Mouse (Mus musculus) ES-CJ7 (cell line): ENCODE data around the gene Tmem104.

ENCODE experiments used
- DNase-seq: peaks from one replicate; pipeline ENCODE4 v3.0.0; 2011; ENCODE audit warnings: low read depth, low spot score

The Tmem104 gene

GRCm38 (mm10) chr11:115229021-115229930 lies 42.0 kb downstream of the Tmem104 start:
- DNase-seq, result peak; percentile 90

GRCm38 (mm10) chr11:115231168-115231915 lies 44.1 kb downstream of the Tmem104 start:
- no peak for DNase-seq

GRCm38 (mm10) chr11:115231924-115232323 lies 44.6 kb downstream of the Tmem104 start:
- DNase-seq, result no peak

- no peak for DNase-seq
Observed at GRCm38 (mm10) chr11:115232889-115233288, 45.6 kb downstream of the Tmem104 start.

- no peak for DNase-seq
Observed at GRCm38 (mm10) chr11:115233526-115234290, 46.4 kb downstream of the Tmem104 start.

GRCm38 (mm10) chr11:115234320-115235044 lies 47.2 kb downstream of the Tmem104 start:
- DNase-seq, result no peak

- no peak for DNase-seq
Observed at GRCm38 (mm10) chr11:115236570-115236969, 49.3 kb downstream of the Tmem104 start.

- no peak for DNase-seq
Observed at GRCm38 (mm10) chr11:115241402-115241801, 54.1 kb downstream of the Tmem104 start.

- no peak for DNase-seq
Observed at GRCm38 (mm10) chr11:115242746-115243145, 55.5 kb downstream of the Tmem104 start.

GRCm38 (mm10) chr11:115243783-115244182 lies 56.5 kb downstream of the Tmem104 start:
- DNase-seq, result no peak

GRCm38 (mm10) chr11:115244840-115245239 lies 57.6 kb downstream of the Tmem104 start:
- DNase-seq, result no peak

- no peak for DNase-seq
Observed at GRCm38 (mm10) chr11:115246386-115246785, 59.1 kb downstream of the Tmem104 start.

- peak; percentile 61 for DNase-seq
Observed at GRCm38 (mm10) chr11:115247240-115247639, 60.0 kb downstream of the Tmem104 start.

GRCm38 (mm10) chr11:115247945-115248344 lies 60.7 kb downstream of the Tmem104 start:
- DNase-seq, result no peak

- no peak for DNase-seq
Observed at GRCm38 (mm10) chr11:115249721-115250404, 62.6 kb downstream of the Tmem104 start.

GRCm38 (mm10) chr11:115250405-115251090 lies 63.3 kb downstream of the Tmem104 start:
- peak; percentile 87 for DNase-seq

- no peak for DNase-seq
Observed at GRCm38 (mm10) chr11:115251258-115251657, 64.0 kb downstream of the Tmem104 start.

GRCm38 (mm10) chr11:115257775-115258510 lies 70.7 kb downstream of the Tmem104 start:
- DNase-seq, result peak; percentile 93

GRCm38 (mm10) chr11:115259134-115259533 lies 71.8 kb downstream of the Tmem104 start:
- no peak for DNase-seq
